Mouse (Mus musculus) stomach, embryonic 16.5 days (tissue): ENCODE data around the gene Pabpc1l. TPM values are rescaled to one million over a fixed set of nuclear protein-coding genes. Genes with fewer than 3 reads are reported as not detected.

Experiments used
- ATAC-seq: fragments of 200-750 bp; cut with Nextera tagmentation; 2 replicates; pipeline ENCODE4 v1.8.0; 2017; ENCODE audit warnings: moderate number of reproducible peaks, moderate TSS enrichment; ENCODE audit not compliant: insufficient read depth, low FRiP score
- H3K27ac ChIP-seq: fragments of 300-500 bp; sonication (generic); 2 replicates; pipeline ENCODE4 v1.5.1; 2014; ENCODE audit warnings: low read length
- H3K27me3 ChIP-seq: fragments of 300-500 bp; sonication (generic); 2 replicates; pipeline ENCODE4 v1.6.1; 2014; ENCODE audit warnings: low read length, control low read depth, mixed read lengths; ENCODE audit not compliant: control insufficient read depth, insufficient read depth
- H3K36me3 ChIP-seq: fragments of 300-500 bp; sonication (generic); 2 replicates; pipeline ENCODE4 v1.6.1; 2014; ENCODE audit warnings: low read length; ENCODE audit not compliant: control insufficient read depth, insufficient read depth
- H3K4me1 ChIP-seq: fragments of 300-500 bp; sonication (generic); 2 replicates; pipeline ENCODE4 v1.6.1; 2014; ENCODE audit warnings: low read length, control low read depth, mixed read lengths; ENCODE audit not compliant: control insufficient read depth, insufficient read depth
- H3K4me2 ChIP-seq: fragments of 300-500 bp; sonication (generic); 2 replicates; pipeline ENCODE4 v1.6.1; 2014; ENCODE audit warnings: low read depth, low read length, mixed read lengths
- H3K4me3 ChIP-seq: fragments of 300-500 bp; sonication (generic); replicated peaks from 2 replicates; pipeline ENCODE4 v1.5.1; 2014; ENCODE audit warnings: mild to moderate bottlenecking, low read length
- H3K9ac ChIP-seq: fragments of 300-500 bp; sonication (generic); 2 replicates; pipeline ENCODE4 v1.6.1; 2014; ENCODE audit warnings: low read length
- H3K9me3 ChIP-seq: fragments of 300-500 bp; sonication (generic); replicated peaks from 2 replicates; pipeline ENCODE4 v1.6.1; 2016; ENCODE audit warnings: low read length, control low read depth; ENCODE audit not compliant: control insufficient read depth
- WGBS: fragments of 180-500 bp; shearing (Covaris S2); extraction: QIAGEN DNeasy Blood & Tissue Kit; methylation state at CpG from one replicate; pipeline ENCODE4 v1.1.7; 2014; 5-methylcytosine and 5-hydroxymethylcytosine counted together
- polyA plus RNA-seq: library from polyadenylated mRNA; unstranded; fragments of >200 nt; fragmentation: Nextera tagmentation; extraction: Ambion mirVana; gene quantifications from 2 replicates; pipeline ENCODE4 v1.2.1, GENCODE M21; 2015

The Pabpc1l gene
- polyA plus RNA-seq, 1 experiment from 2014 or later, result 0.87 TPM

GRCm38 (mm10) chr2:164002637-164003036 is 22.6 kb upstream of the Pabpc1l start:
- no peaks in the 10 kb centered on the region for H3K27me3 ChIP-seq
- H3K9me3 ChIP-seq, result no peaks in the 10 kb centered on the region
- H3K9ac ChIP-seq, result no peak overlapping the region
- no peak overlapping the region for H3K27ac ChIP-seq
- peaks cover 20% of the 10 kb centered on the region for H3K4me1 ChIP-seq
- ATAC-seq, result no peak
- no peaks in the 10 kb centered on the region for H3K36me3 ChIP-seq
- no peak overlapping the region for H3K4me3 ChIP-seq
- no peak overlapping the region for H3K4me2 ChIP-seq
- WGBS, result 89% methylated on average over 3 of the region's 3 CpGs

GRCm38 (mm10) chr2:164004503-164004902 is 20.7 kb upstream of the Pabpc1l start:
- no peaks in the 10 kb centered on the region for H3K9me3 ChIP-seq
- 75% methylated on average over 5 of the region's 5 CpGs for WGBS

GRCm38 (mm10) chr2:164006932-164007331 is 18.3 kb upstream of the Pabpc1l start:
- Histone ChIP-seq H3K4me2 (no peak overlapping the region; the same call in 1 of the 2 replicates), H3K36me3 (no peaks in the 10 kb centered on the region), H3K27ac (no peak overlapping the region; the same call in 1 of the 2 replicates), H3K9me3 (no peaks in the 10 kb centered on the region), H3K4me1 (peaks cover 23% of the 10 kb centered on the region), H3K4me3 (no peak overlapping the region), H3K27me3 (no peaks in the 10 kb centered on the region), H3K9ac (no peak overlapping the region)
- WGBS, result 53% methylated on average over 10 of the region's 10 CpGs
- ATAC-seq, result no peak

More at GRCm38 (mm10) chr2:164004503-164004902, 20.7 kb upstream of the Pabpc1l start:
- Histone ChIP-seq H3K27me3 (no peaks in the 10 kb centered on the region), H3K27ac (no peak overlapping the region), H3K36me3 (no peaks in the 10 kb centered on the region), H3K4me1 (peaks cover 21% of the 10 kb centered on the region), H3K4me2 (no peak overlapping the region), H3K9ac (no peak overlapping the region), H3K4me3 (no peak overlapping the region)
- ATAC-seq, result no peak; the same call in 1 of the 2 replicates

DNA sequence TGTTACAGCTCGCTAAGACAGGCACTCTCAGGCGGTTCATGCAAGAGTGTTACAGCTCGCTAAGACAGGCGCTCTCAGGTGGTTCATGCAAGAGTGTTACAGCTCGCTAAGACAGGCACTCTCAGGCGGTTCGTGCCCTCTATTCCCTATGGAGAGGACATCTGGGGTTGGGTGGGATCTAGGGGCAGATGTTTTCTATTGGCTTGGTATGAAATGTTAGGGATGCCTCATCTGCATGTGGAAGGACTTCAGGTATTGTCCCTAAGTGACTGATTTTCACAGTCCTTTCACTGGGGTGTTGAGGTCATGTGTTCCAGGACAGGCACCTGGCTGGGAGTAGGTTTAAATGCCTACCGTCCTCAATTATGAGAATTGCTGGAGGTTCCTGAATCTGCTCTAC is 17.7 kb upstream of the Pabpc1l start:
- 88% methylated on average over 8 of the region's 8 CpGs for WGBS

DNA sequence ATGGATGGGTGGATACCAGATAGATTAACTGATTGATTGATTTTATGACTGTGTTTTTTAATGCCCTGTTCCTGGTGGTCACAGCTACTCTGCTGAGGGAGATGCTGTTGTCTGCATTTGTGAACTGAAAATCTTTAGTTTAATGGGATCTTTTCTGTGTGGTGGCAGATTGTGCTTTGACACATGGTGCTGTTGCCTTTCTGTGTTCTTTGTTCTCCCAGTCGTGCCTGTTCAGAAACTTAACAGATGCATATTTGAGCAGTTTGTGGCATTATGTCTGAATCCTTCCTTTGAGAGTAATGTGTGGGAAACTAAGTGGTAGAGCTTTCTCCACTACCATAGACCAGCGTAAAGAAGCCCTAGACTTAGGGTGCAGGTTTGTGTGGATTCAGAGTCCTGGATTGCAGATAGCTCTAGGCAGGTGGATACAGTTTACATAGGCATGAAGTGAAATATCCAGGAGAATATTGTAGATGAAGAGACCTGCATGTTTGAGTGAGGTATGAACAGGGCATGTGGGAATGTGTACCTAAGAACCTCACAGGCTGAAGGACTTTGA is 17.2 kb upstream of the Pabpc1l start:
- no peaks in the 10 kb centered on the region for H3K9me3 ChIP-seq
- no peak overlapping the region for H3K9ac ChIP-seq
- no peak for ATAC-seq
- no peaks in the 10 kb centered on the region for H3K27me3 ChIP-seq
- 0 out of 2 replicates have a peak, but pooled peaks cover 3% of the 10 kb centered on the region for H3K36me3 ChIP-seq
- H3K4me3 ChIP-seq, result no peak overlapping the region
- WGBS, result 72% methylated on average over 2 of the region's 2 CpGs
- no peak overlapping the region for H3K27ac ChIP-seq
- H3K4me2 ChIP-seq, result no peak overlapping the region
- peaks cover 23% of the 10 kb centered on the region for H3K4me1 ChIP-seq

More for the DNA sequence above, 17.7 kb upstream of the Pabpc1l start:
- no peak for ATAC-seq
- Histone ChIP-seq H3K27ac (no peak overlapping the region), H3K4me1 (peaks cover 23% of the 10 kb centered on the region), H3K9ac (no peak overlapping the region), H3K36me3 (0 out of 2 replicates have a peak, but pooled peaks cover 3% of the 10 kb centered on the region), H3K4me3 (no peak overlapping the region), H3K27me3 (no peaks in the 10 kb centered on the region), H3K4me2 (no peak overlapping the region), H3K9me3 (no peaks in the 10 kb centered on the region)

DNA sequence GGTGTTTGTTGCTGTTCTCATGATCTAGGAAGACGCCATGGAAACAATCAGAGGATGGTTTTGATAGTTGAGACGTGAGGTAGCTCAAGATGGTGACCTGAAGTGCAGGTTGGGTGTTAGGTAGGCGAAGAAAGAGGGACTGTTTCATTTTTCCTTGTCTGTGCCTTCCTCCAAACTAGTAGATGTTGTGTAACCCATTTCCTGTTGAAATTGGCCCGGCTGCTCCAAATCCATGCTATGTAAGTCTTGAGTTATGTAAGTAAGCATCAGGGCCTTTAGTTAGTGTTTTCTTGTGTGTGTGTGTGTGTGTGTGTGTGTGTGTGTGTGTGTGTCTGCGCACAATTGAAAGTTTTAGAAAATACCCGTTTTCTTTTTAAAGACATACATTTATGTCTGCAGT is 16.0 kb upstream of the Pabpc1l start:
- ATAC-seq, result no peak
- Histone ChIP-seq H3K27ac (no peak overlapping the region), H3K4me3 (no peak overlapping the region), H3K36me3 (0 out of 2 replicates have a peak, but pooled peaks cover 4% of the 10 kb centered on the region), H3K4me1 (peaks cover 23% of the 10 kb centered on the region), H3K27me3 (no peaks in the 10 kb centered on the region), H3K9me3 (no peaks in the 10 kb centered on the region), H3K9ac (no peak overlapping the region), H3K4me2 (no peak overlapping the region)
- WGBS, result 84% methylated on average over 6 of the region's 6 CpGs

DNA sequence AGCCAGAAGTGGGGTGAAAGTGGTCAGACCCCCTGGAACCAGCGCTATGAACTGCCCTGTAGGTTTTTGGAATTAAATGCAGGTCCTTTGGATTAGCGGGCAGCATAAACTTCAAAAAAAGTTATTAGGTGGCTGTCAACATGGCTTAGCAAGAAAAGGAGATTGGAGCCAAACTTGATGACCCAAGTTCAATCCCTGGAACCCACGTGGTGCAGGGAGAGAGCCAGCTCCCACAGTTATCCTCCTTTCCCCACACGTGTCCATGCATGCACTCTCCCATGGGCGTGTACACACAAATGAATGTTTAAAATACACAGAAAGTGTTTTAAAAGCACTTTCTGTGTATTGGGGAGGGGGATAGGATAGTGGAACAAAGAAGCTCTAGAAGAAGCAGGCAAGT is 14.8 kb upstream of the Pabpc1l start:
- Histone ChIP-seq H3K4me1 (peaks cover 20% of the 10 kb centered on the region), H3K4me3 (no peak overlapping the region), H3K27me3 (no peaks in the 10 kb centered on the region), H3K4me2 (no peak overlapping the region), H3K9ac (no peak overlapping the region), H3K9me3 (no peaks in the 10 kb centered on the region), H3K27ac (no peak overlapping the region), H3K36me3 (0 out of 2 replicates have a peak, but pooled peaks cover 10% of the 10 kb centered on the region)
- ATAC-seq, result no peak
- 65% methylated on average over 5 of the region's 5 CpGs for WGBS

- no peak overlapping the region for H3K27ac ChIP-seq
- WGBS, result 87% methylated on average over 3 of the region's 3 CpGs
- ATAC-seq, result no peak
- H3K36me3 ChIP-seq, result 0 out of 2 replicates have a peak, but pooled peaks cover 10% of the 10 kb centered on the region
- no peaks in the 10 kb centered on the region for H3K9me3 ChIP-seq
- peaks cover 16% of the 10 kb centered on the region for H3K4me1 ChIP-seq
- no peak overlapping the region for H3K4me2 ChIP-seq
- no peaks in the 10 kb centered on the region for H3K27me3 ChIP-seq
- no peak overlapping the region for H3K9ac ChIP-seq
- H3K4me3 ChIP-seq, result no peak overlapping the region
Measured at GRCm38 (mm10) chr2:164010944-164011343, 14.3 kb upstream of the Pabpc1l start.

DNA sequence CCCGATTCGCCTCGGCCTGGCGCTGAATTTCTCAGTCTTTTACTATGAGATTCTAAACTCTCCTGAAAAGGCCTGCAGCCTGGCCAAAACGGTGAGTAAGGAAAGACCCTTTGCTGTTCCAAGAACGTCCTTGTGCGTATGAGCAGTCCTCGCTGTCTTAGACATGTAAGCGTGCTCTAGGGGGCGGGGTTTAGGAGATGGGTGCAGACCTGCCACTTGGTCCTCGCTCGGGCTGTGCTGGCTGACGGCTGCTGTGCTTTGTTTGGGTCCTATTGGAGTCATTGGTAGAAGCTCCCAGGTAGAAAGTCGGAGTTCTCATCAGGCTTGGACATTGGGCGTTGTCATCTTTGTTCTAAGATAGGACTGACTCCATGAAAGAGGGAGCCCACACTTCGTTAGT is 9.9 kb upstream of the Pabpc1l start:
- no peak overlapping the region for H3K4me2 ChIP-seq
- no peak overlapping the region for H3K4me3 ChIP-seq
- H3K4me1 ChIP-seq, result peaks cover 4% of the 10 kb centered on the region
- no peaks in the 10 kb centered on the region for H3K9me3 ChIP-seq
- no peak overlapping the region for H3K9ac ChIP-seq
- peaks cover 31% of the 10 kb centered on the region; the same call in 1 of the 2 replicates for H3K36me3 ChIP-seq
- ATAC-seq, result no peak
- H3K27ac ChIP-seq, result no peak overlapping the region
- H3K27me3 ChIP-seq, result no peaks in the 10 kb centered on the region
- WGBS, result 87% methylated on average over 16 of the region's 16 CpGs
